Mouse (Mus musculus): ENCODE data around the gene Gm49425. TPM values are rescaled to one million over a fixed set of nuclear protein-coding genes. Genes with fewer than 3 reads are reported as not detected.

Gm49425 gene
- polyA plus RNA-seq, 1 experiment, result not detected

DNA sequence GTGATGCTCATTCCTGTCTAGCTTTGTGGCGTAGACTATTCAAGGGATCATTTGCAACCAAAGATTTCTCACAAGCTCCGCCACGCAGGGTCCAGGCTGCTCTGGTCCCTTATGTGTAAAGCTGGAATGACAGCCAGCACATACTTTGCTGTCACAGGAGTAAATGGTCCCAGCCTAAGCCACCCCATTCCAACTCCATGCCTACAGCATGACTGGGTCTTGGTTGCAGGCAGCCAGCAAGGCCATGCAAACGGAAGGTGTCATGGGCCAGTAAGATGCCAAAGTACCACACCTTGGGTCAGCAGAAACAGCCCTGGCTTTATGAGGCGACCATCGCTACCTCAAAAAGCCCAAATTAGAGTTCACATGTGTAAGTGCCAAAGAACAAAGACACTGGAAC, 23.3 kb downstream of the Gm49425 start:
- Histone ChIP-seq H3K9me3 (0 out of 2 replicates have a peak, but pooled peaks cover under 1% of the 10 kb centered on the region), H3K4me3 (replicated peaks) (no peak overlapping the region), H3K27me3 (replicated peaks) (peaks cover 80% of the 10 kb centered on the region), H3K36me3 (replicated peaks; ENCODE audit: low read length) (no peaks in the 10 kb centered on the region), H3K4me1 (no peaks in the 10 kb centered on the region)
- TF ChIP-seq FLI1 (IDR thresholded peaks at IDR 0.05; ENCODE audit: low read length), result no peak
- TF ChIP-seq GATA1 (IDR thresholded peaks at IDR 0.05; ENCODE audit: borderline replicate concordance, low read length), result no peak

DNA sequence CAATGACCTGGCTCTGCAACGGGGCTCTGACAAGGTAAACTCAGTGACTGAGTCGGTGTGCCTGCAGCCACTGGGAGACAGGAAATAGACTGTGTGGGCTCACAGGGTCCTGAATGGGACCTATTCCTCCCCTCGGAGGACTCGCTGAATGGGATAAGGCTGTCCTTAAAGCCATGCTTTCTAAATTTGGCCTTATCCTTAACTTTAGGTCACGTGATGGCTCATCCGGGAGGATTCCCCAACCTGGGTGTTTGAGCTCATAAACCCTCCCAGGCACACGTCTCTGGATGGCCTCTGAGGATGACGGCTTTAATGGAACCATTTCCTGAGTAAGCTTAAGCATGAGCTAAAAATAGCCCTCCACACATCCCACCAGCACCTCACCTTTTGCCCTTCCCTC, 24.3 kb downstream of the Gm49425 start:
- peaks cover 78% of the 10 kb centered on the region for H3K27me3 ChIP-seq (replicated peaks)
- H3K9me3 ChIP-seq, result no peaks in the 10 kb centered on the region

DNA sequence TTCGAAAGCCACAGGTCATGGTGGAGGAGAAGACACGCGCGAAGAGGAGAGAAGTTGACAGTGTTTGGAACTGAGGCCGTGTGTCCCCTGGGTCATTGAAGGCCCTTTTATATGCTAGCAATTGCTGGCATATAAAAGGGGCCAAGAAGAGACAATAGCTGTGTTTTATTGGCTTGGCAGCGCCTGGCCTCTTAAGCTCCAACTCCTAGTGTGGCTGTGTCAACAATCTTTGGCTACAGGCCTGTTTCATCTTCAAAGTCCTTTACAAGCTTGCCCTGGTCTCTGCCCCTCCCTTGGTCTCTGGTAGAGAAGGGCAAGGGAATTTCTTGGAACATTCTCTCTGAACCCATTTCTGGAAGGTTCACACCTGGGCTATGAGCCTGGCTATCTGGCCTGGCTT, 25.6 kb downstream of the Gm49425 start, which contains the start of gene Krt83:
Gene Krt83 (minus strand): TSS at position 82 of the 400 bp plus-strand sequence.
- no peaks in the 10 kb centered on the region for H3K36me3 ChIP-seq (replicated peaks; ENCODE audit: low read length)
- no peaks in the 10 kb centered on the region for H3K4me1 ChIP-seq
- H3K9me3 ChIP-seq, result no peaks in the 10 kb centered on the region
- H3K4me3 ChIP-seq (replicated peaks), result no peak within 1 kb of the TSS
- peaks cover 73% of the 10 kb centered on the region for H3K27me3 ChIP-seq (replicated peaks)
- no peak for TF ChIP-seq FLI1 (IDR thresholded peaks at IDR 0.05; ENCODE audit: low read length)

More for the DNA sequence above, 24.3 kb downstream of the Gm49425 start:
- no peak overlapping the region for H3K4me3 ChIP-seq (replicated peaks)
- no peaks in the 10 kb centered on the region for H3K36me3 ChIP-seq (replicated peaks; ENCODE audit: low read length)
- H3K4me1 ChIP-seq, result no peaks in the 10 kb centered on the region
- TF ChIP-seq GATA1 (IDR thresholded peaks at IDR 0.05; ENCODE audit: borderline replicate concordance, low read length), result no peak
- no peak for TF ChIP-seq FLI1 (IDR thresholded peaks at IDR 0.05; ENCODE audit: low read length)

DNA sequence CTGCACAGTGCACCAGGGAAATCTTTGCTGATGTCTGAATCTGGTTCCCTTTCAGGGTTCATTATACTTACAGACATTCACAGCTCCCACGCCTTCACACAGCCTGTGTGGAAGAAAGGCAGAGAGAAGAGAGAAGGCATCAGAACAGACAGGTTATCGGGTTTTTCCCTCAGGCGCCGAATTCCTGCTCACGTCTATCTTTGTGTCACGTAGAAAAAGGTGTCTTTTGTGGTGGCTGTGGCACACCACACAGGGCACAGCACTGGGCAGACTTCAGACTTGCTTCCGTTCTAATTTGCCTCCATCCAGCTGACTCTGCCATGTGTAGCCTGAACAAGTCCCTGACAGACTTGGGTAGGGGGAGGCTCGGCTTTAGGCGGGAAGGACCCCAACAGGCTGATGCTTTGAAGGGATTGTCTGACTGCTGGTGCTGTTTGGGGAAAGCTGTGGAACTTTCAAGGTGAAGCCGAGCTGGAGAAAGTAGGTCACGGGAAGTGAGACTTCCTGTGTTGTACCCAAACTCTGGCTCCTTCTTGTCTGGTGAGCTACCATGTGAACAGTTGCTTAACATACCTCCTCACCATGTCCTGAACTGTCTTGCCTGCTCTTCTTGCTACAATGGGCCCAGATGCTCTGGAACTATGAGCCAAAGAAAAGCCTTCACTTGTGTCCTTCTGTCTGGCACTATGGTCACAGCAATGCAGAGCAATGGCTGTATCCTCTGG, 31.0 kb downstream of the Gm49425 start:
- Histone ChIP-seq H3K4me1 (peaks cover 14% of the 10 kb centered on the region), H3K27me3 (replicated peaks) (peaks cover 76% of the 10 kb centered on the region), H3K9me3 (no peaks in the 10 kb centered on the region), H3K4me3 (replicated peaks) (no peak overlapping the region), H3K36me3 (replicated peaks; ENCODE audit: low read length) (no peaks in the 10 kb centered on the region)
- no peak for TF ChIP-seq FLI1 (IDR thresholded peaks at IDR 0.05; ENCODE audit: low read length)
- TF ChIP-seq GATA1 (IDR thresholded peaks at IDR 0.05; ENCODE audit: borderline replicate concordance, low read length), result no peak

DNA sequence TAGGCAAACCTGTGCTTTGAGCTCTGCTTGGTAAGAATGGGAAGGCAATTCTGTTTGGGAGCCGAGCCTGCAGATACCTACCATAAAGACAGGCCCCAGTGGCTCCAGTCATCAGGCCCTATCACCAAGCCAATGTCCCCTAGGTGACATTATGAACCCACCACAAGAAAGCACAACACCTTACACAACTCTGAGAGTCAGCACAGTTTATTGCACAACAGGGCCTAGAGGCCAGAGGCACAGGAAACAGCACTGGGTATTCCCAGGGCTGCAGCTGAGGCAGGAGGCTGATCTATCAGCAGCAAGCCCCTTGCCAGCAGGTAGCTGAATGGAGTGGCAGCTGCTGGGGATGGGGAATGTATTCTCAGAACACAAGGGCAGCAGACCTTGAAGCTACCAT, 32.1 kb downstream of the Gm49425 start:
- TF ChIP-seq GATA1 (IDR thresholded peaks at IDR 0.05; ENCODE audit: borderline replicate concordance, low read length) (no peak), FLI1 (IDR thresholded peaks at IDR 0.05; ENCODE audit: low read length) (no peak)
- H3K9me3 ChIP-seq, result no peaks in the 10 kb centered on the region
- H3K36me3 ChIP-seq (replicated peaks; ENCODE audit: low read length), result no peaks in the 10 kb centered on the region
- H3K27me3 ChIP-seq (replicated peaks), result peaks cover 80% of the 10 kb centered on the region
- peaks cover 14% of the 10 kb centered on the region for H3K4me1 ChIP-seq
- no peak overlapping the region for H3K4me3 ChIP-seq (replicated peaks)

DNA sequence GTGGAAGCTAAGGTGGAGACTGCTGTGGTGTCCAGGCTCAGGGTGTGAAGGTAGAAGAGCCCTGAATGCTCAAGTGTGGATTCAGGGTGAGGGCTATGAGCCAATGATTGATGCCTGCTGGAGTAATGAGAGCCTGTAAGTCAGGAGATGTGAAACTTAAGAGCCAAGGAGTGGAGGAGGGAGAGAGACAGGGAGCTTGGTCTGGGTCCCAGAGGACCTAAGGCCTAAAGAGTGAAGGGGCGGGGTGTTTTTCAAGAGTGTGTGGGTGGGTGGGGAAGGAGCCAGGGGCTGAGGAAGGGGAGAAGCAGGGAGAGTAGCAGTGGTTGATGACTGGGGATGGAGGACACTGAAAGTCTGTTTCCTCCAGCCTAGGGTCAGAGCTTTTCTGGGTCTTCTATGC, 33.4 kb downstream of the Gm49425 start:
- peaks cover 20% of the 10 kb centered on the region for H3K4me1 ChIP-seq
- no peaks in the 10 kb centered on the region for H3K9me3 ChIP-seq
- H3K27me3 ChIP-seq (replicated peaks), result peaks cover 82% of the 10 kb centered on the region
- TF ChIP-seq GATA1 (IDR thresholded peaks at IDR 0.05; ENCODE audit: borderline replicate concordance, low read length) (no peak), FLI1 (IDR thresholded peaks at IDR 0.05; ENCODE audit: low read length) (no peak)
- no peaks in the 10 kb centered on the region for H3K36me3 ChIP-seq (replicated peaks; ENCODE audit: low read length)
- H3K4me3 ChIP-seq (replicated peaks), result no peak overlapping the region

DNA sequence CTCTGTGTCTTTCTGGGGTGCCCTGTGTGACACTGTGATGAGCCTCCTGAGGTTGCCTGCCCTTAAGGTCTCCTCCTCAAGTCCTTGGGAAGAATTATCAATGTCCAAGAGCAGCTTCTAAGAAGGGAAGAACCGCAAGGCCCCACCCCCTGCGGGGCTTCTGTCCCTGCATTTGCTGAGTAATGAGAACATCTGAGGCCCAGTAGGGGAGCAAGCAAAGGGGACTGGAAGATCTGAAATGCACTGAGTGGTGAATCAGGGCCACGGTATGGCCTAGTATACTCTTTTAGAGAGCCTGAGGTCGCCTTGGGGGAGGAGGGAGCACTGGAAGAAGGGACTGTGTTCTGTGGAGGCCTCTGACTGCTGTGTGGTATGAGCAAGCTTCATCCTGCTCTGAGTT, 35.0 kb downstream of the Gm49425 start:
- TF ChIP-seq FLI1 (IDR thresholded peaks at IDR 0.05; ENCODE audit: low read length) (no peak), GATA1 (IDR thresholded peaks at IDR 0.05; ENCODE audit: borderline replicate concordance, low read length) (no peak)
- peaks cover 90% of the 10 kb centered on the region for H3K27me3 ChIP-seq (replicated peaks)
- H3K36me3 ChIP-seq (replicated peaks; ENCODE audit: low read length), result no peaks in the 10 kb centered on the region
- H3K4me1 ChIP-seq, result peaks cover 20% of the 10 kb centered on the region
- no peaks in the 10 kb centered on the region for H3K9me3 ChIP-seq
- H3K4me3 ChIP-seq (replicated peaks), result no peak overlapping the region

DNA sequence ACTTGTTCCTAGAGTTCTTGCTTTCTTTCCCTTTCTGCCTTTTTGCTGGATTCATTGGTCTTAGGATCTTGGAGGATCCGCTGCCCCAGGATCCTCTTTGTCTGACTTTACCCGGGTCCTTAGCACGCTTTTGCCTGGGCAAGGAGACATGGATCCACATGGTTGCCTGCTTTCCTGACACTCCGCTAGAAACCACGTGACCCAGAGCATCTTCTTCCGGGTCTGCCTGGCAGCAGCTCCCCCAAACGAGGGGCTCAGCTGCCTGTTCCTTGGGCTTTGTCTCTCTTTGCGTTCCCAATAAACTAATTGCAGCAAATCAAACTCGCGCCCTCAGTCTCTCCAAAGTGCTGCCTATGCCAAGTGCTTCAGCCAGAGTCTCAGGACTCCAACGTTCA, 37.4 kb downstream of the Gm49425 start:
- H3K27me3 ChIP-seq (replicated peaks), result peaks cover 83% of the 10 kb centered on the region
- no peak overlapping the region for H3K4me3 ChIP-seq (replicated peaks)
- TF ChIP-seq GATA1 (IDR thresholded peaks at IDR 0.05; ENCODE audit: borderline replicate concordance, low read length), result no peak
- no peak for TF ChIP-seq FLI1 (IDR thresholded peaks at IDR 0.05; ENCODE audit: low read length)
- H3K4me1 ChIP-seq, result peaks cover 19% of the 10 kb centered on the region
- H3K36me3 ChIP-seq (replicated peaks; ENCODE audit: low read length), result no peaks in the 10 kb centered on the region
- H3K9me3 ChIP-seq, result no peaks in the 10 kb centered on the region

DNA sequence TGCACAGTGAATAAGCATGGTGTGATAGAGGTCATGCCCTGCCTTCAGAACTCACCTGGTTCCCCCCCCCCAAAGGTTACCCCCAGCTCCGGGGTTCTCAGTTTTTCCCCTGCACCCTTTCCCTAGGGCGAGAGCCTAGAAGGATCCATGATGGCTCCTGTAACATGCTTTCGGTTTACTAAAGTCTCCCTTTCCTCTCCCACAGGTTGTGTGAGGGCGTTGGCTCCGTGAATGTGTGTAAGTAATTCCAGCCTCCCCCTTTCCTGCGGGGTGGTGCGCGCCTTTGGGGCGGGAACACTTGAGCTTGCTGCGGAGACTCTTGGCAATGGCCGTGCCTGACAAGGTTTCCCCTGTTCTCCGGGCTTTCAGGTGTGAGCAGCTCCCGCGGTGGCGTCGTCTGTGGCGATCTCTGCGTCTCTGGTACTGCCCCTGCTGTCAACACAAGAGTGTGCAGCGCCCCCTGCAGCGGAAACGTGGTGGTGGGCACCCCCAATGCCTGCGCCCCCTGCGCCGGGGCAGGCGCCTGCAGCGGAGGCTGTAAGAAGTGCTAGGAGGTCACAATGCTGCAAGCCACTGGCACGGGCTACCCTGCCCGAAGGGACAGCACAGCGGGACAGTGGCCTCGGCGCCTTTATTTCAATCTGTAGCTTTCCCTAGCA, 37.9 kb downstream of the Gm49425 start:
- Histone ChIP-seq H3K36me3 (replicated peaks; ENCODE audit: low read length) (no peaks in the 10 kb centered on the region), H3K4me1 (peaks cover 14% of the 10 kb centered on the region; the same call in 1 of the 2 replicates), H3K27me3 (replicated peaks) (peaks cover 79% of the 10 kb centered on the region), H3K4me3 (replicated peaks) (peak overlapping the region; percentile 65), H3K9me3 (no peaks in the 10 kb centered on the region)
- no peak for TF ChIP-seq GATA1 (IDR thresholded peaks at IDR 0.05; ENCODE audit: borderline replicate concordance, low read length)
- TF ChIP-seq FLI1 (IDR thresholded peaks at IDR 0.05; ENCODE audit: low read length), result no peak

DNA sequence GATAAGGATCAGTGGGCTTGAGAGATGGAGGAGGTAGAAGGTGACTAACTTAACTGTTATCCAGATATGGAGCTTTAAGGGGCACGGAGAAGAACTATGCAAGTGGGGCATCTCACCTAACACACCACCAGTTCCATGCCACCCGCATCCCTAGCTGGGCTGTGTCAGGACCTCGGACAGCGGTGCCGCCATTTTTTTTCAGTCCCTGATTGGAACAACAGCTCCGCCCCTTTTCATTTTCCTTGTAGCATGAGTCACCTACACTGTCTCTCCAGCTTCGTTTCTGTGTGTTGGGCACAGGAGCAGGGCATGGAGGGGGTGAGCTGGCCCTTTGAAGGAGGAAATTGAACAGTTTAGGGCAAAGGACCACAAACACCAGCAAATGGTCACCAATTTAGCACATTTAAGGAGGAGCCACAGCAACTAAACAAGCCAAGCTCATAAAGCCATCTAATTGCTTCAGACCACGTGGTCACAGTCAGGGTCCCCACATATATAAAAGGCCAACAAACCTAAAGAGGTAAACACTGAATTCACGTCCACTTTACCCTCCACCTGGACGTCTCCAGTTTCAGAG, 44.0 kb downstream of the Gm49425 start, which contains the start of gene Krt86:
Gene Krt86 (plus strand): TSS at position 527 of the 577 bp plus-strand sequence.
- H3K9me3 ChIP-seq, result no peaks in the 10 kb centered on the region
- peaks cover 29% of the 10 kb centered on the region for H3K27me3 ChIP-seq (replicated peaks)
- TF ChIP-seq GATA1 (IDR thresholded peaks at IDR 0.05; ENCODE audit: borderline replicate concordance, low read length), result no peak
- no peak for TF ChIP-seq FLI1 (IDR thresholded peaks at IDR 0.05; ENCODE audit: low read length)
- no peaks in the 10 kb centered on the region for H3K4me1 ChIP-seq
- no peaks in the 10 kb centered on the region for H3K36me3 ChIP-seq (replicated peaks; ENCODE audit: low read length)
- H3K4me3 ChIP-seq (replicated peaks), result no peak within 1 kb of the TSS

Data from megakaryocyte, embryonic 14.5 days (primary cell).